Mouse (Mus musculus) liver, embryonic 14.5 days (tissue): ENCODE measurements at regions not wholly inside any gene's neighbourhood (a gene's known extent, or its start where the extent isn't known, plus 50 kb on each side); places are given as distances from the start of the nearest gene placed in this dataset.
"Not testable (repeated sequence)": the region's sequence is repeated elsewhere in the genome, so short reads cannot be mapped to it uniquely, and the experiment has no call there.

ENCODE experiments used
- CTCF ChIP-seq: IDR thresholded peaks from 2 replicates; pipeline ENCODE4 v1.5.1; 2016; ENCODE audit warnings: antibody characterized with exemption, low read depth, control low read depth
- EP300 ChIP-seq: IDR thresholded peaks from 2 replicates; pipeline ENCODE4 v1.6.1; 2016; ENCODE audit warnings: antibody characterized with exemption, low read depth

GRCm38 (mm10) chr3:124193331-124193730 is 127.3 kb upstream of the Tram1l1 start:
- TF ChIP-seq EP300, CTCF: not testable (repeated sequence)
